Mouse (Mus musculus) cortical plate, adult 2 months (tissue): ENCODE data around the gene Osm.

Source experiments
- CTCF ChIP-seq: fragments of 200-500 bp; IDR thresholded peaks from 2 replicates; pipeline ENCODE4 v1.5.1; 2011; ENCODE audit warnings: mild to moderate bottlenecking, control low read depth, low read length; ENCODE audit not compliant: insufficient read depth; ENCODE audit errors: extremely low read depth
- POLR2A ChIP-seq: fragments of 200-500 bp; IDR thresholded peaks from 2 replicates; pipeline ENCODE4 v1.6.1; 2011; ENCODE audit warnings: mild to moderate bottlenecking, low read length, control low read depth; ENCODE audit not compliant: insufficient read depth; ENCODE audit errors: extremely low read depth

DNA sequence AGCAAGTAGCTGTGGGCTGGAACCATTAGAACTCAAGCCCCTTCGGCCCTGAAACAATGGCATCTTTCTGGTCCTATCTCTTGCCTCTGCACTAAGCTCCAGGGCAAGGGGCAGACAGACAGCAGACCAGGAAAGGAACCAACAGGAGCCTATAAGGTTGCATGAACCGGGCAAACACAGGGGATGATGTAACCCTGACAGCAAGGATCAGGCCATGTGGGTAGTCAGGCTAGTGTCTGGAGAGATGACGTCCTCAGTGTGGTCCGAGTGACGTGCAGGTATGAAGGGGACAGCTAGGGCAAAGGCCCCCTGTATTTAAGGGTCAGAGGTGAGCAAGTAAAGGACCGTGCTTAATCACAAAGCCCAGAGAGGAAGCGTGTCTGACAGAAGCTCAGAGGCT lies 14.1 kb downstream of the Osm start:
- no peak for TF ChIP-seq CTCF
- no peak for TF ChIP-seq POLR2A
